Mouse (Mus musculus) brain, embryonic 14.5 days (tissue): Measurements from ENCODE around the gene Mef2a.

ENCODE experiments used
- CTCF ChIP-seq: fragments of 200-500 bp; IDR thresholded peaks from 2 replicates; pipeline ENCODE4 v1.5.1; 2012; ENCODE audit warnings: inconsistent platforms, mild to moderate bottlenecking, moderate library complexity, borderline replicate concordance; ENCODE audit not compliant: insufficient read depth, insufficient read length; ENCODE audit errors: extremely low read depth
- POLR2A ChIP-seq: fragments of 200-500 bp; IDR thresholded peaks from 2 replicates; pipeline ENCODE4 v1.6.1; 2012; ENCODE audit warnings: mild to moderate bottlenecking, inconsistent platforms, borderline replicate concordance; ENCODE audit not compliant: poor library complexity, insufficient read depth, insufficient read length, severe bottlenecking; ENCODE audit errors: extremely low read depth

GRCm38 (mm10) chr7:67421088-67421475 lies 48.4 kb upstream of the Mef2a start:
- TF ChIP-seq POLR2A (no peak), CTCF (no peak)
